Mouse (Mus musculus): Measurements from ENCODE around the gene Trim6. TPM values are rescaled to one million over a fixed set of nuclear protein-coding genes. Genes with fewer than 3 reads are reported as not detected.
"Not testable (repeated sequence)": the region's sequence is repeated elsewhere in the genome, so short reads cannot be mapped to it uniquely, and the experiment has no call there.

Trim6 gene
- polyA plus RNA-seq, 1 experiment from 2014 or later, result 0.89 TPM

DNA sequence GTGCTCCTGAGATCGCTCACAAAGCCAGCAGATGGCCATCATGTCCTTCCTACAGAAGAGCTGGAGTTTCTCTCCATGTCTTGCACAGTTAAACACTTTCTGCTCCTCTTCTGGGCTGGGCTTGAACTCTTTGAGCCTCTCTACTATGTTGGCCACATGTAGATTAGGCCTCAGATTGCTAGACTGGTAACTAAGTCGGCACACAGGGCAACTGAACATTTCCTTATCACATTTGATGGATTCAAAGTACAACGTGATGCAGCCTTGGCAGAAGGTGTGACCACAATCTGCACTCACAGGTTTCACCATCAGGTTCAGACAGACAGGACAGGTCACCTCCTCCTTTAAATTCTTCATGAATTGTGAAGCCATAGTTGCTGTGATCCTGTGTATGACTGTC is 60.8 kb downstream of the Trim6 start:
- H3K9me3 ChIP-seq (replicated peaks; ENCODE audit: control insufficient read depth, low read length); H3K27ac ChIP-seq (ENCODE audit: low read length); H3K4me1 ChIP-seq (ENCODE audit: control insufficient read depth, insufficient read depth, low read length); H3K4me3 ChIP-seq (replicated peaks; ENCODE audit: low read length); H3K4me2 ChIP-seq (ENCODE audit: low read depth, low read length); H3K27me3 ChIP-seq (ENCODE audit: control insufficient read depth, insufficient read depth, low read length); H3K9ac ChIP-seq (ENCODE audit: low read length); ATAC-seq (ENCODE audit: insufficient read depth, low FRiP score); H3K36me3 ChIP-seq (ENCODE audit: control insufficient read depth, insufficient read depth, low read length): not testable (repeated sequence)
- WGBS, result 83% methylated on average over 3 of the region's 3 CpGs

Other genes starting within 250 kb of the Trim6 start
- gene Olfr635, start 247.6 kb upstream of the Trim6 start, polyA plus RNA-seq (2015; fragmentation: Nextera tagmentation; extraction: Ambion mirVana), result 0.01 TPM in 1 of 2 replicates, not detected in the other
- not detected in 2 replicates for gene Olfr638, start 220.0 kb upstream of the Trim6 start, polyA plus RNA-seq (2015; fragmentation: Nextera tagmentation; extraction: Ambion mirVana)
- not detected in 2 replicates for gene Olfr639, start 201.5 kb upstream of the Trim6 start, polyA plus RNA-seq (2015; fragmentation: Nextera tagmentation; extraction: Ambion mirVana)
- not detected in 2 replicates for gene Olfr640, start 193.2 kb upstream of the Trim6 start, polyA plus RNA-seq (2015; fragmentation: Nextera tagmentation; extraction: Ambion mirVana)
- gene Olfr641, start 183.3 kb upstream of the Trim6 start, polyA plus RNA-seq (2015; fragmentation: Nextera tagmentation; extraction: Ambion mirVana), result not detected in 2 replicates
- not detected in 2 replicates for gene Olfr642, start 166.1 kb upstream of the Trim6 start, polyA plus RNA-seq (2015; fragmentation: Nextera tagmentation; extraction: Ambion mirVana)
- gene 4930516K23Rik, start 157.3 kb upstream of the Trim6 start, polyA plus RNA-seq (2015; fragmentation: Nextera tagmentation; extraction: Ambion mirVana), result not detected in 2 replicates
- not detected in 2 replicates for gene Olfr644, start 146.9 kb upstream of the Trim6 start, polyA plus RNA-seq (2015; fragmentation: Nextera tagmentation; extraction: Ambion mirVana)
- not detected in 2 replicates for gene Olfr645, start 133.3 kb upstream of the Trim6 start, polyA plus RNA-seq (2015; fragmentation: Nextera tagmentation; extraction: Ambion mirVana)
- not detected in 2 replicates for gene Olfr646, start 113.9 kb upstream of the Trim6 start, polyA plus RNA-seq (2015; fragmentation: Nextera tagmentation; extraction: Ambion mirVana)
- gene Ubqln5, start 89.0 kb upstream of the Trim6 start, polyA plus RNA-seq (2015; fragmentation: Nextera tagmentation; extraction: Ambion mirVana), result not detected in 2 replicates
- gene Olfr643, start 81.4 kb upstream of the Trim6 start, polyA plus RNA-seq (2015; fragmentation: Nextera tagmentation; extraction: Ambion mirVana), result not detected in 2 replicates
- gene Ubqln3, start 75.5 kb upstream of the Trim6 start, polyA plus RNA-seq (2015; fragmentation: Nextera tagmentation; extraction: Ambion mirVana), result not detected in 2 replicates
- gene Ubqlnl, start 68.2 kb upstream of the Trim6 start, polyA plus RNA-seq (2015; fragmentation: Nextera tagmentation; extraction: Ambion mirVana), result not detected in 2 replicates
- gene Olfm5, start 54.0 kb upstream of the Trim6 start, polyA plus RNA-seq (2015; fragmentation: Nextera tagmentation; extraction: Ambion mirVana), result not detected in 2 replicates
- 0.26 and 0.27 TPM in 2 replicates for gene Olfr648, start 35.4 kb upstream of the Trim6 start, polyA plus RNA-seq (2015; fragmentation: Nextera tagmentation; extraction: Ambion mirVana)
- not detected in 2 replicates for gene Olfr649, start 22.8 kb upstream of the Trim6 start, polyA plus RNA-seq (2015; fragmentation: Nextera tagmentation; extraction: Ambion mirVana)
- gene Trim34a, start 25.7 kb downstream of the Trim6 start, polyA plus RNA-seq (2015; fragmentation: Nextera tagmentation; extraction: Ambion mirVana), result 1.8 and 2.2 TPM in 2 replicates
- 0.54 and 0.62 TPM in 2 replicates for gene Trim5, start 69.3 kb downstream of the Trim6 start, polyA plus RNA-seq (2015; fragmentation: Nextera tagmentation; extraction: Ambion mirVana)
- gene Trim12a, start 96.7 kb downstream of the Trim6 start, polyA plus RNA-seq (2015; fragmentation: Nextera tagmentation; extraction: Ambion mirVana), result 5.3 and 6.1 TPM in 2 replicates
- not detected in 2 replicates for gene Trim34b, start 110.7 kb downstream of the Trim6 start, polyA plus RNA-seq (2015; fragmentation: Nextera tagmentation; extraction: Ambion mirVana)
- gene Trim12c, start 134.6 kb downstream of the Trim6 start, polyA plus RNA-seq (2015; fragmentation: Nextera tagmentation; extraction: Ambion mirVana), result 2.8 TPM in 2 replicates
- 0.22 and 0.31 TPM in 2 replicates for gene Trim30b, start 151.1 kb downstream of the Trim6 start, polyA plus RNA-seq (2015; fragmentation: Nextera tagmentation; extraction: Ambion mirVana)
- gene Trim30c, start 182.0 kb downstream of the Trim6 start, polyA plus RNA-seq (2015; fragmentation: Nextera tagmentation; extraction: Ambion mirVana), result 0.25 and 0.26 TPM in 2 replicates
- gene Trim30a, start 246.4 kb downstream of the Trim6 start, polyA plus RNA-seq (2015; fragmentation: Nextera tagmentation; extraction: Ambion mirVana), result 1.8 and 2.4 TPM in 2 replicates